Mouse (Mus musculus): ENCODE data around the gene Gls2. TPM values are rescaled to one million over a fixed set of nuclear protein-coding genes. Genes with fewer than 3 reads are reported as not detected.

Gene Gls2
- polyA plus RNA-seq, 1 experiment from 2014 or later: 1.1 TPM

Other genes starting within 250 kb of the Gls2 start
- gene Hsd17b6, start 186.8 kb upstream of the Gls2 start, polyA plus RNA-seq (2015; fragmentation: Nextera tagmentation; extraction: Ambion mirVana): not detected in 2 replicates
- gene Prim1, start 179.3 kb upstream of the Gls2 start, polyA plus RNA-seq (2015; fragmentation: Nextera tagmentation; extraction: Ambion mirVana): 44.8 and 49.4 TPM in 2 replicates
- gene Naca, start 158.9 kb upstream of the Gls2 start, polyA plus RNA-seq (2015; fragmentation: Nextera tagmentation; extraction: Ambion mirVana): 643 and 661 TPM in 2 replicates
- gene Ptges3, start 135.5 kb upstream of the Gls2 start, polyA plus RNA-seq (2015; fragmentation: Nextera tagmentation; extraction: Ambion mirVana): 443 and 496 TPM in 2 replicates
- 2,005 and 2,018 TPM in 2 replicates for gene Atp5b, start 111.2 kb upstream of the Gls2 start, polyA plus RNA-seq (2015; fragmentation: Nextera tagmentation; extraction: Ambion mirVana)
- gene Baz2a, start 102.9 kb upstream of the Gls2 start, polyA plus RNA-seq (2015; fragmentation: Nextera tagmentation; extraction: Ambion mirVana): 13.8 and 13.9 TPM in 2 replicates
- gene Rbms2, start 14.2 kb upstream of the Gls2 start, polyA plus RNA-seq (2015; fragmentation: Nextera tagmentation; extraction: Ambion mirVana): 9.8 and 10.9 TPM in 2 replicates
- gene Spryd4, start 17.4 kb downstream of the Gls2 start, polyA plus RNA-seq (2015; fragmentation: Nextera tagmentation; extraction: Ambion mirVana): 19.6 and 21.2 TPM in 2 replicates
- gene Mip, start 31.4 kb downstream of the Gls2 start, polyA plus RNA-seq (2015; fragmentation: Nextera tagmentation; extraction: Ambion mirVana): 0.16 and 0.32 TPM in 2 replicates
- 27.7 and 28.6 TPM in 2 replicates for gene Timeless, start 37.6 kb downstream of the Gls2 start, polyA plus RNA-seq (2015; fragmentation: Nextera tagmentation; extraction: Ambion mirVana)
- gene Apon, start 59.6 kb downstream of the Gls2 start, polyA plus RNA-seq (2015; fragmentation: Nextera tagmentation; extraction: Ambion mirVana): 0.15 and 0.23 TPM in 2 replicates
- not detected in 2 replicates for gene Apof, start 74.2 kb downstream of the Gls2 start, polyA plus RNA-seq (2015; fragmentation: Nextera tagmentation; extraction: Ambion mirVana)
- gene Stat2, start 76.1 kb downstream of the Gls2 start, polyA plus RNA-seq (2015; fragmentation: Nextera tagmentation; extraction: Ambion mirVana): 19.3 and 20.0 TPM in 2 replicates
- gene Il23a, start 104.3 kb downstream of the Gls2 start, polyA plus RNA-seq (2015; fragmentation: Nextera tagmentation; extraction: Ambion mirVana): 0.16 TPM in 1 of 2 replicates, not detected in the other
- gene Pan2, start 108.9 kb downstream of the Gls2 start, polyA plus RNA-seq (2015; fragmentation: Nextera tagmentation; extraction: Ambion mirVana): 28.6 and 30.4 TPM in 2 replicates
- 225 and 230 TPM in 2 replicates for gene Cnpy2, start 128.0 kb downstream of the Gls2 start, polyA plus RNA-seq (2015; fragmentation: Nextera tagmentation; extraction: Ambion mirVana)
- gene Cs, start 143.3 kb downstream of the Gls2 start, polyA plus RNA-seq (2015; fragmentation: Nextera tagmentation; extraction: Ambion mirVana): 213 and 225 TPM in 2 replicates
- gene Coq10a, start 174.5 kb downstream of the Gls2 start, polyA plus RNA-seq (2015; fragmentation: Nextera tagmentation; extraction: Ambion mirVana): 28.2 and 34.3 TPM in 2 replicates
- 13.0 and 14.8 TPM in 2 replicates for gene Ankrd52, start 182.7 kb downstream of the Gls2 start, polyA plus RNA-seq (2015; fragmentation: Nextera tagmentation; extraction: Ambion mirVana)
- 0.18 and 0.22 TPM in 2 replicates for gene Slc39a5, start 206.8 kb downstream of the Gls2 start, polyA plus RNA-seq (2015; fragmentation: Nextera tagmentation; extraction: Ambion mirVana)
- 142 and 153 TPM in 2 replicates for gene Nabp2, start 217.0 kb downstream of the Gls2 start, polyA plus RNA-seq (2015; fragmentation: Nextera tagmentation; extraction: Ambion mirVana)
- 81.5 and 85.9 TPM in 2 replicates for gene Rnf41, start 217.2 kb downstream of the Gls2 start, polyA plus RNA-seq (2015; fragmentation: Nextera tagmentation; extraction: Ambion mirVana)

Measured in midbrain, embryonic 13.5 days (tissue).